Mouse (Mus musculus) v-Abl transformed pro-B cells (cell line): ENCODE measurements around the gene 6430531B16Rik.

Experiments
- in situ Hi-C, 2 experiments: fragments of 400-800 bp; cut with MboI; formaldehyde crosslinking; loops; one replicate each; pipeline ENCODE4 v1.15.1; 2025; ENCODE audit not compliant: unreplicated experiment in 2 of 2

The 6430531B16Rik gene

DNA sequence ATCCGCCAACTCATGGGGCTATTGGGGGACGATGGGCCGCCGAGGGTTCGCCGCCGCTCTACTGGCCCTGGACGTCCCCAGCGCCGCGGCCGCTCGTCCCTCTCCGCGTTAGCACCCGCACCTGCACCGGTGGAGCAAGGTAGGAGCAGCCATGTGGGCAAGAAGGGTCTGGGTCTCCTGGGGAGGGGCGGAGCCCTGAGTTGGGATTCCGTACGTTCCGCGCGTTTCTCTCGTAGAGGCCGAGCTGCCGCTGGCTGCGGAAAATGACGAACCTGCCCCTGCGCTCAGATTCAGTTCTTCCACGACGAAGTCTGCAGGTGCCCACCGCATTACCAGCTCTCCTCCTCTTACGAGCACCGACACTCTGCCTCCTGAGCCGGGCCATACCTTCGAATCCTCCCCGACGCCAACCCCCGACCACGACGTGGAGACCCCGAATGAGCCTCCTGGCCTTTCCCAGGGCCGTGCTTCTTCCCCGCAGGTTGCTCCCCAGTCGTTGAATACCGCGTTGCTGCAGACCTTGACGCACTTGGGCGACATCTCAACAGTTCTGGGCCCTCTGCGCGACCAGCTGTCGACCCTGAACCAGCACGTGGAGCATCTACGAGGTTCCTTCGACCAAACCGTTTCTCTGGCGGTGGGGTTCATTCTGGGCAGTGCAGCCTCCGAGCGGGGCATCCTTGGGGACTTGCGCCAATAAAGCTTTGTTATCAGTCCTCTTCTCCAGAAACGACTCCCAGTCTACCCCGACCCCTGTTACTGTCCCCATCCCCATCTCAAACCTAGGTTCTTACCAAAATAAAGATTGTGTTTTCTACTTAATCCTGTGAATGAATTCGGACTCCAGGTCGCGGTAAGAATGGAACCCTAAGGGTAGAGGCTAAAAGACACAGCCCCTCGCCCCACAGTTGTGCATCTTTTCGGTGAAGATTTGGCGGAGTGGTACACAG is 34.0 kb downstream of the 6430531B16Rik start:
- in situ Hi-C loops: no loop called here

DNA sequence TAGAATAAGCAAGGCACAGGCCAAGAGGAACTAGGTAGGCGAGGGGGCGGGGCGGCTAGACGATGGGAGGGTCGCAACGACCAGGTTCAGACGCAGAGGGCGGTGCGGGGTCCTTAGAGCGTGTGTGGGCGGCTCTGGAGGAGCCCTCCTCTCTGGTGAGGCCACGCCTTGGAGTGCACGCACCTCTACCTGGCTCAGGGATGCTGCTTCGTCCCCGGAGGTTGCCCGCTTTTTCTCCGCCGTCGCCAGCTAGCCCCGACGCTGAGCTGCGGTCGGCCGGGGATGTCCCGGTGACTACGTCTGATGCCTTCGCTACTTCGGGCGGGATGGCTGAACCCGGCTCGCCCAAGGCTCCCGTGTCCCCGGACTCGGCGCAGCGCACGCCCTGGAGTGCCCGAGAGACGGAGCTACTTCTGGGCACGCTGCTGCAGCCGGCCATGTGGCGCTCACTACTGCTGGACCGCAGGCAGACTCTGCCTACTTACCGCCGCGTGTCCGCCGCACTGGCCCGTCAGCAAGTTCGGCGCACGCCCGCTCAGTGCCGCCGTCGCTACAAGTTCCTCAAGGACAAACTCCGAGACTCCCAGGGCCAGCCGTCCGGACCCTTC is 34.8 kb downstream of the 6430531B16Rik start, which contains the start of gene Utf1:
TSS of gene Utf1 (plus strand) at position 116 of the 608 bp plus-strand sequence.
- in situ Hi-C loops: no loop called here

DNA sequence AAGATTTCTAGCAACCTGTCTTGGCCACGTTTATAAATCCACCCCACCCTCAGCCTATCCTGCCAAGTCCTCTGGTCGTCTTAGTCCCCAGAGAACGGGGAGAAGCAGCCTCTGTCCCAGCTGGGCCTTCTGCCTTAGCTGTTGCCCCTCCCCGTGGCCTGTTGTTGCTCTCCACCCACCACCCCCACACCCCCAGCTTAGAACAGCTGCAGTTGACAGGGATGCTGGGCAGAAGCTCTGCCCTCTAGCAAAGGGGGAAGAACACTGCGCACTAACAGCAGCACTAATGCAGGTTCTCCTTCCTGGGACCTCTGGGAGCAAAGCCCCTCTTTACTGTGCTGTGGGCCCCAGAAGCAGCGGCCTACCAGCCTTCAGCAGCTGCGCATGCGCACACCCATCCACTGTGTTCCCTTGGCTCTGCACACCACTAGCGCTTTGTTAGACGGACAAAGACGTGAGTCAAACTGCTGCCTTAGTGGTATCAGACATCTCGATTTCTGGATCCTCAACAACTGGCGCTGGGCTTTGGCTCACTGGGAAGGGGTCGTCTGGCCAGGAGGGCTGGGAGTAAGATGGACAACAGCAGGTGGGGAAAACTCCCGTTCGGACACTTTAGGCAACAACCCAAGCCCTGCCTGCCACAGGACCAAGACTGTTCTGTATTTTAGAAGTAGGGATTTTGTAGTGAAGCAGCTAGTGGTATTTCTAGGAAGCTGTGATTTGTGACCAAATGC is 37.9 kb downstream of the 6430531B16Rik start:
- in situ Hi-C loops: no loop called here

DNA sequence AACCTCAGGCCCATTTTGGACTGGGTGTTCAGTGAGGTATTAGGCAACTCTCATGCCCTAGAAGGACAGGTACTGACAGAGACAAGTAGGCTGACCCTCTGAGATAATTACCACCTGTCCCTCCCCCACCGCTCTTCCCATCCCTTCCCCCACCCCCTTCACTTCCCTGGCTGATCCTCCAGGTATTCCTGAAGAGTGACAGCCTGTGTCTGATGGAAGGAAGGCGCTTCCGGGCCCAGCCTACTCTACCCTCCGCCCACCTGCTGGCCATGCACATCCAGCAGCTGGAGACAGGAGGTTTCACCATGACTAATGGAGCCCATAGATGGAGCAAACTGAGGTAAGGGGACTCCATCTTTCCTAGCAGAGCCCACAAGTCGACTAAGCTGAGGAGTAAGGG is 40.7 kb downstream of the 6430531B16Rik start:
- in situ Hi-C loops: no loop called here

DNA sequence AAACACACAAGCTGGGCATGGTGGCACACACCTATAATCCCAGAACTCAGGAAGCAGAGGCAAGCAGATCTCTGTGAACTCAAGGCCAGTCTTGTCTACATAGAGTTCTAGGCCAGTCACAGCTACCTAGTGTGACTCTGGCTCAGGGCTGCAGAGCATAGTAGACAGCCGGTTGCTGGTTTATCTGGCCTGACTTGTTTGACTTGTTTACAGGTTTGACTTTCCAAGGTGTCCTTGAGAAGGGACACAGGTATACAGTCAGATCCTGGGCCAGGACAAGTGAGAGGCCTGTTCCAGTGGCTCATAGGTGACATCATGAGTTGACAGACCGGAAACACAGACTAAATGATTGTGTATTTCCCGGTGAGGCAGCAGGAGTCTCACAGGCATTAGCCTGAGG is 41.4 kb downstream of the 6430531B16Rik start:
- in situ Hi-C loops: no loop called here

DNA sequence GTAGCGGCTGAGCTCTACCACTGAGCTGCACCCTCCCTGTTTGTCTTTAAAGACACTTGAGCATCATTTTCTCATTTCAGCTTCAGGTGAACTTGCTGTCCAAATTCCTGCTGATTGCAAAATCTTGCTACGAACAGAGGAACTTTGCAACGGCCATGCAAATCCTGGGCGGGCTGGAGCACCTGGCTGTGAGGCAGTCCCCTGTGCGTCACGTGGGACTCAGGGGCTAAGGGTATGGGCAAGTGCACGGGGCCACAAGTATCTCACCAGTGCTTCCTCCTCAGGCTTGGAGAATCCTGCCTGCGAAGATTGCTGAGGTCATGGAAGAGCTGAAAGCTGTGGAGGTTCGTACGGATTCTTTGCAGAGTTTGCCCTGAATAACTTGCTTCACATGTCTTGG is 41.9 kb downstream of the 6430531B16Rik start:
- in situ Hi-C loops: no loop called here

DNA sequence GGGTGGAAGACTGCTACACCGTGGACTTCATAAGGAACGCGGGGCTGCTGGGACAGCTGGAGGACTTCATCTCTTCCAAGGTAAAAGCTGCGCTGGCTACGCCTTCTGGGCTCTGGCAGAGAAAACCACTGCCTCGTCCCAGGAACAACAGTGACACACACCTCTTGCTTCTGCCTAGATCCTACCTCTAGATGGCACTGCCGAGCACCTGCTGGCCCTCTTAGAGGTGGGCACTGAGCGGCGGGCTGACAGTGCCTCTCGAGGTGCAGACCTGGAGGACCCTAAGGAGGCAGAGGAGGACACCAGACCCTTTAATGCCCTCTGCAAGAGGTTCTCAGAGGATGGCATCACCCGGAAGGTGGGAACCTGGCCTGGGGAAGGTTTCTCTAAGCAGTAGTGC is 47.8 kb downstream of the 6430531B16Rik start:
- in situ Hi-C loops: no loop called here
